Mouse (Mus musculus): ENCODE results near the gene Gm28308. TPM values are rescaled to one million over a fixed set of nuclear protein-coding genes. Genes with fewer than 3 reads are reported as not detected.
A peak's percentile ranks its signal among the peaks of the same experiment; 100 is the strongest.

Gene Gm28308
- total RNA-seq, 2 experiments from 2014 or later: not detected

GRCm38 (mm10) chr6:52191860-52192550, 21.1 kb downstream of the Gm28308 start:
- intact Hi-C loops (cut with DNase I): loop anchor here (2.0 to 5.0 kb wide), 2 partner anchors 29 to 105 kb away; no protein-coding TSS in a partner anchor
- peak; percentile 75 to 78 for DNase-seq

- no peak for DNase-seq
- intact Hi-C loops (cut with DNase I): loop anchor here (2.0 to 5.0 kb wide), 2 partner anchors 28 to 104 kb away; no protein-coding TSS in a partner anchor
These were observed 22.0 kb downstream of the Gm28308 start, which contains the start of gene Hoxa4 for GRCm38 (mm10) chr6:52190906-52191810. Hoxa4 (minus strand) TSS chr6:52191753.

DNA sequence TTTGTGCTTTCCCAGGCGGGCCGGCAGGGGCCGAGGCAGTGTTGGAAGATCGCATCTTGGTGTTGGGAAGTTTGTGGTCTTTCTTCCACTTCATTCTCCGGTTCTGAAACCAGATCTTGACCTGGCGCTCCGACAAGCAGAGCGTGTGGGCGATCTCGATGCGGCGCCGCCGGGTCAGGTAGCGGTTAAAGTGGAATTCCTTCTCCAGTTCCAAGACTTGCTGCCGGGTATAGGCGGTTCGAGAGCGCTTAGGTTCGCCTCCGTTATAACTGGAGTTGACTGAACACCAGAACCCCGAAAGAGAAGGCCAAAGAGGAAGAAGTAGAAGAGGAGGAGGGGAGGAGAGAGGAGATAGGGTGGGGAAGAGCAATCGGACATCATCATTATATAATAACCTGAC, 22.7 kb downstream of the Gm28308 start:
- intact Hi-C loops (cut with DNase I): loop anchor here (2.0 to 5.0 kb wide), 2 partner anchors 28 to 103 kb away; no protein-coding TSS in a partner anchor
- no peak for DNase-seq

- intact Hi-C loops (cut with DNase I): loop anchor here (2.0 to 5.0 kb wide), 2 partner anchors 27 to 103 kb away; no protein-coding TSS in a partner anchor
- no peak for DNase-seq
These were observed 23.2 kb downstream of the Gm28308 start for GRCm38 (mm10) chr6:52189909-52190308.

DNA sequence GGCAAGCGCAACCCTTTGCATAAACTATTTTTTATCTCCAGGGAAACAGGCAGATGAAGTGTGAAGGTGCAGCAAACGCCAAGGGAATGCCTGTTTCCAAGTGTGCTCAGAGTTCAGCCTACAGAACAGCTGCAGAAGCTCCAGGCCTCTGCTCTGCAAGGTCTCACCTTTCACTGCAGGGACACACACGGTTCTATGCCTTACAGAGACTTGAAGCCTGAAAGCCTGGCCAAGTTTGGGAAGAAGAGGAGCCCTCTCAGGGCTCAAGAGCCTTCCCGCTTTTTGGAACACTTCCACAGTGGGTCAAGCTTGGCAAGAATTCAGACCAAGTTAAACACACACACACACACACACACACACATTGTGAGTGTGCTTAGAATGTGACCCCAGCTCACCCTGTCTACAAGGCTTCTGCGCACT, 24.0 kb downstream of the Gm28308 start:
- intact Hi-C loops (cut with DNase I): no loop called here
- DNase-seq: no peak

DNA sequence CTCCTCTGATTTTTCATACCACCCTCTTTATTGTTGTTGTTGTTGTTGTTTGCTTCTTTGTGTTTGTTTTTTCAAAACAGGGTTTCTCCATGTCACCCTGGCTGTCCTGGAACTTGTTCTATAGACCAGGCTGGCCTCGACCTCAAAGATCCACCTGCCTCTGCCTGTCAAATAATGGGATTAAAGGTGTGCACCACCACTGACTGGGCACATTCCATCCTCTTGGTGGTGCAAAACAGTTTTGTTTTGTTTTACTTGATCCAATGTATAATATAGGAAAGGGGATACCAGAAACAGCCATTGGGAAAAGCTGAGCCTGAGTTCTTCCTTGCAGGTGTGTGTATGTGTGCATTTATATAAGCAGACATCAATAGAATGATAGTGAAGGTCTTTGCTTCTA, 26.6 kb downstream of the Gm28308 start:
- no peak for DNase-seq
- intact Hi-C loops (cut with DNase I): no loop called here

DNA sequence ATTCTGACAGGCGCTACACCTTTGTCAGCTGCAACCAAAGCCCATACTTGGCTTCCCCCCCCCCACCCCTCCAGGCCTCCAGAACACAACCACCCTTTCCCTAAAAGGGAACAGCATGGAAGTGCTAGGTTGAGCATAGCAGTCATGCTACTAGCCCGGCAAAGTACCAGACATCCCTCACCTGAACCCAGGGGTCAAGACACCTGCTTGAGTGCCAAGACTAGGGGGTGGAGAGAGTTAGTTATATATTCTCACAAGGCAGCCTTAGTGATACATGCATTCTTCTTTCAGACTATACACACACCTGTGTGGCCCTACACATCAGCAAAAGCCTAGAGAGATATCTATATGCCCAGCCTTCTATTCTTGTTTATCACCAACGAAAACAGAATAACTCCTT, 27.3 kb downstream of the Gm28308 start:
- intact Hi-C loops (cut with DNase I): no loop called here
- no peak for DNase-seq

- no peak for DNase-seq
- intact Hi-C loops (cut with DNase I): no loop called here
These were observed 27.9 kb downstream of the Gm28308 start for GRCm38 (mm10) chr6:52185222-52185621.

DNA sequence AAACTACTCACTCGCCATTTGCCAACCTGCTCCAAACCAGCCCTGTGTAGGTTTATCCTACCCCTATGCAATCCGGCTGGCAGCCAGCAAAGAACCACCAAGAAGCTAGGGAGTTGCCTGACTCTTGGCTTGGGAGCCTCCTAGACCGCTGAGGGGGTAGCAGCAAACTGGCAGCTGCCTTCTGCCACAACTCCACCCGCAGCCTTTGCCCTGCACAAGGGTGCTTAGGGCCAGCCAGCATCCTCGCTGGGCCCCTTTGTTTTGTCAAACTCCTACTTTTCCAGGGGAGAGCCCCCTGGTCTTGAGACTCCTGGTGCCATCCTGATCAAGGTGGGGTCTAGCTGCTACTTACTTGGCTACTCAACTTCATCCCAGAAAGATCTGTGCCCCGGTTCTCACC, 28.5 kb downstream of the Gm28308 start:
- DNase-seq: no peak
- intact Hi-C loops (cut with DNase I): no loop called here

- no peak for DNase-seq
- intact Hi-C loops (cut with DNase I): no loop called here
These were observed 29.6 kb downstream of the Gm28308 start for GRCm38 (mm10) chr6:52183311-52184080.

GRCm38 (mm10) chr6:52182793-52183192, 30.3 kb downstream of the Gm28308 start:
- intact Hi-C loops (cut with DNase I): no loop called here

DNA sequence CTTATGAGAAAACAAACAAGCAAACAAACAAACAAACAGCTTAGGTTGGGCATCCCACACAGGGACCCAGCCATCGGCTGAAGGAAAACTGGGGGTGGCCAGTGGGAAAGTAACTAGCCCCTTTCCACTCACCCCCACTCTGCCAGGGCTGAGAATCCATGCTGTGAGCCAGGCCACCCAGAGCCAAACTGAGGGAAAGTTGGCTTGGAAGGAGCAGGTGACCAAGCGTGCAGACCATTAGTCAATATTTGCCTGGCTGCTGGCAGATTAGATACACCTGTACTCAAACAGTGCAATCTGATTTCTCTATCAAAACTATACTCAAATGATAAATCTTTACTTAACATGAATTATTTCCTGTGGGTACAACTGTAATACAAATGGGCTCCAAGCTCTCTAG, 31.1 kb downstream of the Gm28308 start:
- DNase-seq: no peak
- intact Hi-C loops (cut with DNase I): no loop called here

More at GRCm38 (mm10) chr6:52182793-52183192, 30.3 kb downstream of the Gm28308 start:
- no peak for DNase-seq

GRCm38 (mm10) chr6:52180726-52181125, 32.4 kb downstream of the Gm28308 start:
- no peak for DNase-seq
- intact Hi-C loops (cut with DNase I): no loop called here

DNA sequence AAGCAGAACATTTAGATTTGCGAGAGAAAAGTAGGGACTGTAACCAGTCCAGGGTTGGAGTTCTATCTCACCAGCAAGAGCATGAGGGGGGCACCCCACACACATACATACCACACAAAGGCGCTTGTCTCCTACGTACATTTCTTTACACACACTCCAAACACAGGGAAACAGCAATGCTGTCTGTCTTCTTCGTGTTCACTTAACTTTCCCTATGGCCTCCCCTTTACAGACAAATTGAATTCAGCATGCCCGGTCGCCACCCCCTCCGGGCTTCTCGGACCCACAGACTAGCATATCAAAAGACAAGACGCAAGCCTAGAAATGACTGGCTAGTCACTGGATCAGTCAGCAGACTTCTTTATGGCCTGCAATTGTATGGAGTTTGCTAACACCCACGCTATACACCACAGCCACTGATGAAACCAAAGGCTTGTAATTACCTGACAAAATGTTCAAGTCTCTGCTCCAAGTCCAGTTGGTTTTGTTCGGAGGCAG, 32.9 kb downstream of the Gm28308 start:
- intact Hi-C loops (cut with DNase I): no loop called here
- DNase-seq: no peak

GRCm38 (mm10) chr6:52179690-52180089, 33.4 kb downstream of the Gm28308 start:
- no peak for DNase-seq
- intact Hi-C loops (cut with DNase I): no loop called here

GRCm38 (mm10) chr6:52178918-52179665, 34.0 kb downstream of the Gm28308 start:
- intact Hi-C loops (cut with DNase I): no loop called here
- DNase-seq: no peak

GRCm38 (mm10) chr6:52177806-52178205, 35.3 kb downstream of the Gm28308 start:
- intact Hi-C loops (cut with DNase I): no loop called here
- no peak for DNase-seq

GRCm38 (mm10) chr6:52177061-52177735, 35.9 kb downstream of the Gm28308 start, which contains the start of gene 5730596B20Rik:
5730596B20Rik (plus strand) TSS chr6:52177498.
- intact Hi-C loops (cut with DNase I): no loop called here
- no peak for DNase-seq

DNA sequence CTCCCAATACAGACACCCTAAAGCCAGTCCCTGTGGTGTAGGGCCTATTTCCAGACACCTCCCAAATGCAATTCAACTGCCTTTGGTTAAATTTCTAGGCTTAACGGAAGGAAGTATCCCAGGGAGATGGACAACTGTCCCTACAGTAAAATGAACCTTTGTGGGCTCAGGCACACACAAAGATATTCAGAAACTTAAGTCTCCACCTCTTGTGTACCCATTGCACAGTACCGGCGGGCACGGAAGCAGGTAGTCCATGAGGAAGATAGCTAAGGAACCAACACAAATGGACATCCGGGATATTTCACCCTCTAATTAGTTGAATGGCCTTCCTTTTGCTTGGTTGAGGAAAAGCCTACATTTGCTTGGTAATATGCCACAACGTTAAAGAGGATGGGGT, 36.7 kb downstream of the Gm28308 start:
- intact Hi-C loops (cut with DNase I): no loop called here
- DNase-seq: no peak

Measured in heart, postnatal 10 days (tissue).